Mouse (Mus musculus) mouse trophoblast stem cell (cell line): ENCODE measurements around the gene Zfhx2.

Experiments used
- in situ Hi-C, 2 experiments: fragments of 300-500 bp; cut with MseI, MboI; formaldehyde crosslinking; loops; 2 replicates in 1 of 2; 3 replicates in 1 of 2; pipeline ENCODE4 v1.15.1; 2025

Gene Zfhx2

DNA sequence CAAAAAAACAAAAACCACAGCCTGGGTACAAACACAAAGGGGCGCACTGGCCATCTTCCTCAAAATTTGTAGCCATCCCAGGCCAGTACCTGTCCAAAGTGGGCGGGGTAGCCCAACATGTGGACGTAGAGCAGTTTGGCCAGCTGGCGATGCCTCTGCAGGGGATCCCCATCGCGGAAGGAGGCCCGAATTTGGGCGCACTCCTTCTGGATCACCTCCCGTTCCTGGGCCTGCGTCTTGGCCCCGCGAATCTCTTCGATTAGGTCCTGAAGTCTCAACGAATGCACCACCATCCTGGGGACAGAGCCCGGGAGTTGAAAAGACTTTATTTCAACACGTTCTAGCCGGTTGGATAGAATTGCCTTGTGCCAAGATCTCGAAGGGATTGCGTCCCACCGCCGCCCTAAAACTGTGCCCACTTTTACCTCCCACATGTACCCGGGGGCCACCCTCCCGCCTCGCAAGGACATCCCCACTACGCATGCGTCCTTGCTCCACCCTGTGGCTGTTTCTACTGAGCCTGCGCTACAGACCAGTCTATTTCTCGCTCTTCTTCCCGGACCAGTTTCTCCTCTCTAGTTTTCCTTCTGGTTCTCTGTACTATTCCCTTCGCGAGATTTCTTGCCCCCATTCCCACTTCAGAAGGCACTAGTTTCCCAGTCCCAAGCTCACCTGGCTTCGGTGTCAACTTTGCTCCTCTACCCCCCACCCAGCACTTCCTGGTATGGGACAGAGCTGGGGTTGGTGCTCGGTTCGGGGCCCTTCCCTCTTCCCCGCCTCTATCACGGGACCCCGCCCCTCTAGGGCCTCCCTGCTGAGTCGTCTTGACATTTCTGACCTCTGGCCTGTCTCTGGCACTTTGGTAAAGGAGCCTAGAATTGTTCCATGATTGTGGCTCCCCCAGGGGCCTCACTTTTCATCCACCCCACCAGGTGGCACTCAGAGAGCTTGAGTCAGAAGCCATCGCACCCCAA, 14.0 kb upstream of the Zfhx2 start, which contains the start of gene Ap1g2:
TSS of gene Ap1g2 (minus strand) at position 758 of the 974 bp plus-strand sequence.
- in situ Hi-C loops: no loop called here

DNA sequence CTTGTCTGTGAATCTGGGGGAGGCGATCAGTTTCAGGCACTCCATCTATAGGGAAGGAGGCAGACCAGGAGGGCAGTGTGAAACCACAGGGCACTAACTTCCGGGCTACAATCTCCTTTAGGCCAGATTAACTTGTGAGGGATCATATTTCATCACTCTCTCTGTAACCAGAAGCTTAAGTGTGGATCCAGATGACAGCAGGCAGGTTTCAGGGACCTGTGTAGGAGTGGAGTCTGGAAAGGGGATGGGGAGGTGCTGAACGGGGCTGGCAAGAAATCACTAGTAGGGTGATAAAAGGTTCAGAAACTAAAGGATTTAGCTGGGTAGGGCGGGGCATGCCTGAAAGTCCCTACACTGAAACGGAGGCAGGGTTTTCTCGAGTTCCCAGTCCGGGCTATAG, 13.3 kb upstream of the Zfhx2 start:
- in situ Hi-C loops: no loop called here

DNA sequence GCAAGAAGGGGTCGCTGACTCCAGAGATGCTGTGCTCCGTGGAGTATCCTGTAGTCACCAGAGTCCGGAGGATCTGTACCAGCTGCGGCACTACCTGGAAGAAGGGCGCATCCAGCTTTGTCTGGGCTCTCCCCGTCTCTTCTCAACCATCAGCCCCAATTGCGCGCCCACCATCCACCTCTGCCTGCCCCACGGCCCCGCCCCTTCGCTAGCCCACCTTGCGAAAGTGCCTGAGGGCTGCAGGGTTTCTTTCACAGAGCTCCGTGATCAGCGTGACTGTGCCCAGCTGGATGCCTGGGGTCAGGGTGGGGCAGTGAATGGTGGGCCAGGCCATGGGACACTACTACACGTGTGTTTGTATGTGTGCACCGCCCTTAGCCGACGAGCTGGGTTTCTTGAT, 12.2 kb upstream of the Zfhx2 start:
- in situ Hi-C loops: no loop called here

DNA sequence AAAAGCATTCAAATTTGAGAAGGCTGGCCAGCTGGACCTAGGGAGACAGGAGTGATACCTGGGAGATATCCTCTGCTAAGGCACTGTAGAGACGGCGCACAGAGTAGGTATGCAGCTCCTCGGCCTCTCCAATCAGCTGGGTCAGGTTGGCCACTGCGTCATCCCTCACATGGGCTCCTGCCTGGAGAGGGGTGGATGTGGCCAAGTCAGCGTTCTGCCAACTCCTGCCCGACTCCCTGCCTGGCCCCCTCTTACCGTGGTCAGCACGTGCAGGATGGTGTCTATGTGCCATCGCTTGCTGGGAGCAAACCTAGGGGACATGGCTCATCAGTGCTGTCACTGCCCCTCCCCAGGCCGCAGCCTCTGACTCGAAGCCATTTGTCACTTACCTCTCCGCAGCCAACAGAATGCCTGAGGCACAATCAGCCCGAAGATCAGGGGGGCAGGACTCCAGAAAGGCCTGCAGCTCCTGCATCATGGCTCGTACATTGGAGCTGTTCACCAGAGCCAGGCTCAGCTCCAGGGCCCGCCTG, 10.2 kb upstream of the Zfhx2 start:
- in situ Hi-C loops: no loop called here

DNA sequence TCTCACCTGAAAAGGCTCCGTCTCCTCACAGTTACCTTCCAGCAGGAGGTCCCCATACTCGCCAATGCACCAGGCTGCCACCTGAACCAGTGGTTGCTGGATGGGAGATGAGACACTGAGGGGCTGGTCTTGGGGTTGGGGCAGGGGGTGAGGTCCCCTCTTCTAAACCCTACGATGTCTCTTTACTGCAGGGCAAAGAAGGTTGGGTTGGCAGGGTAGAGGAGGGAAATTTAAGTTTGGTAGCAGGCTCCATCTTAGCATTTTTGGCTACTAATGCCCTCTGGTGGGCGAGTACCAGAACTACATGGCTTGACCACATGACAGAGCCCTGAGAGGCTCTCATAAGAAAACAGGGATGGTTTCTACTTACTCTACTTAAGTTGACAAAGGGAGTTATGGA, 9.5 kb upstream of the Zfhx2 start:
- in situ Hi-C loops: no loop called here

DNA sequence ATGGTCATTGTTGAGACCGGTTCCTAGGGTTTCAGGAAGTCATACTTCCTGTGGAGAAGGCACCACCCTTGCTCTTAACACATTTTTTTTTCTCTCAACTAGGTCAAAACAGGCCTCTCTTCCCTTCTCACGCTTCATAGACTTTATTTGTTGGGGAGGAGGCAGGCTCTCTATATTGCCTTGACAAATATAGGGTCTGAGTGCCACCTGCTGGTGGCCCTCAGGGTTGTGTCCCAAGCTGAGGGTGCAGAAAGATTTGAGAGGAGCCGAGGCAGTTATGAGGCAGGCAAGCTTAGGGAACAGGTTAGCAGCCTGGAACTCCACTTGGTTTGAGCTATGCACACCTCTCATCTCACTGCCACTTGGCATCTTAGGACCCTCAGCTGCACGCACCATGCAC, 5.9 kb upstream of the Zfhx2 start:
- in situ Hi-C loops: no loop called here

DNA sequence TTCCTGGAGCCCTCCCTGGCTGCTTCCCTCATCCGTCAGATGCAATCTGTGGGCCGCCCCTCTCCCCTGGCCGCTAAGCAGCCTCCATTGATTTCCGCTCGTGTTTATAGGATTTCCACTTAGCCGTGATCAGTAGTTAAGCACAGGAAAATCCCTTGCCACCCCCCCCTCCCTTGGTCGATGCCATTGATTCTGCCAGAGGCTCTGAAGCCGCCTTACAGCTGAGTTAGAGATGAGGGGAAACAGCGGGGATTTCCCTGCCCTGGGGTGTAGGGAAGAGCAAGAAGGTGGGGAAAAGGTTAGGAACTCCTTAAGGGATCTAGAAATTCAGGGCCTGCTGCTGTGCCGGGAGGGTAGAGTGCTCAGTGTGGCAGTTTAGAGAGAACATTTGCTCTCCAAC, 5.5 kb upstream of the Zfhx2 start:
- in situ Hi-C loops: no loop called here

DNA sequence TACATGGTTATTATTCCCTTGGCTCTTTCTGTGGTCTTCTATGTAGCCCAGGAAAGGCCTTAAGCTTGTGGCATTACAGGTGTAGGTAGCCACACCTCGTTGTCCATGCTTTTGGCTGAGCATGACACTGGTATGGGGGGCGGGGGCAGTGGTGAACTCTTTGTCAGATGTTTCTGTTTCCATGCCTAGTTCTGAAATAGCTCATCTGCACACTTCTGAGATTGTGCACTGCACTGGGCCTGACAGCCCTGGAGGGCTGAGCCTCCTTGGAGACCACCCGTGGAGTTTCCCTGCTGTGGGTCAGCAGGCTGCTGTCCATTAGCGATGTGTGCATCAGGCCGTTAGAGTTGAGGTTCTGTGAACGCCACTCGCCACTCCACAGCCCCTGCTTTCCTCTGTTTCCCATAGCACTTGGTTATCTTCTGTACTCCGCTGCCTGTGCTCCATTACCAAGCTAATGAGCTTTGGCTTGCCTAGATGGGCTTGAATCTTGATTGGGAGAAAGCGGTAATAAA, 4.5 kb upstream of the Zfhx2 start:
- in situ Hi-C loops: no loop called here

DNA sequence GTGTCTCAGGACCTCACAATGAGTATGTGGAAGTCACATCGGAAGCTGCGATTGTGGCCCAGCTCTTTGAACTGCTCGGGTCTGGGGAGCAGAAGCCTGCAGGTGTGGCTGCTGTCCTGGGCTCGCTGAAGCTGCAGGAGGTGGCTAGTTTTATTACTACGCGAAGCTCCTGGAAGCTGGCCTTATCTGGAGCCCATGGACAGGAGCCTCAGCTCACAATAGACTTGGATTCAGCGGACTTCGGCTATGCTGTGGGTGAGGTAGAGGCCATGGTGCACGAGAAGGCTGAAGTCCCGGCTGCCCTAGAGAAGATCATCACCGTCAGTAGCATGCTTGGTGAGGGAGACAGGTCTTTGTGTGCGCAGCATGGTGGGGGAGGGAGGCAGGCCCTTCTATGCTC, 3.5 kb upstream of the Zfhx2 start:
- in situ Hi-C loops: no loop called here

DNA sequence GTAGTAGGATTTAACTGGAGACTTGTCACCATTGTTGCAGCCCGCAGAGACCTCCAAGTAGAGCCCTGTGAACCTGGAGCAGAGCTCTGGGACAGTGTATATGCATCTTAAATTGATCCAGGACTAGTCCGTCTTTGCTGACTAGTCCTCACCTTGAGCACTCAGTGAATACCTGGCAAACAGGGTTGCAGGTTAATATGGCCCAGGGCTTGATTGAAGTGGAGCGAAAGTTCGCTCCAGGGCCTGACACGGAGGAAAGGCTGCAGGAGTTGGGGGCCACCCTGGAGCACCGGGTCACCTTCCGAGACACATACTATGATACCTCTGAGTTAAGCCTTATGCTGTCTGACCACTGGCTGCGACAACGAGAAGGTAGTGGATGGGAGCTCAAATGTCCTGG, 3.1 kb upstream of the Zfhx2 start:
- in situ Hi-C loops: no loop called here

DNA sequence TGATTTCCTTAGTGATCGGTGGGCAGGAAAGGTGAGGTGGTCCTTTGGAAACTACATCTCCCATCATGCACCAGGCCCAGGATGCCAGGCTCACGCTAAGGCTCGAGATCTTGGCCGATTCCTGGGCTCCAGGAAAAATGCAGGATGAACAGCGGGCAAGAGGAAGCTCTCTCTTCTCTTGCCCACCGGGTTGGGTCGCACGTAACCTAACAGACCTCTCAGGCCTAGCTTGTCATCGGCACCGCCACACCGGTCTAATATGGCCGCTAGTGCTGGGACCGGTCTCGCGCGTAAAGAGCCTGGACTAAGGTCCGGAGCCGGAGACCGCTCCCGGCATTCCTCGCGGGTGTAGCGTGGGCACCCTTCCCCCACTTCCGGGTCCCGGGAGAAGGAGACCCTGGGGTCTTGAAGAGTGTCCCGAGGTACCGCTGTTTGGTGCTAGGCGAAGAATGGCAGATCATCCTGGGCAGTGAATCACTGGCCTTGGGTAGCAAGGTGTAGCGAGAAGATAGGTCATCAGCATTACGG, 2.6 kb upstream of the Zfhx2 start, which contains the start of gene Thtpa:
TSS of gene Thtpa (plus strand) at position 81 of the 528 bp plus-strand sequence.
- in situ Hi-C loops: no loop called here

DNA sequence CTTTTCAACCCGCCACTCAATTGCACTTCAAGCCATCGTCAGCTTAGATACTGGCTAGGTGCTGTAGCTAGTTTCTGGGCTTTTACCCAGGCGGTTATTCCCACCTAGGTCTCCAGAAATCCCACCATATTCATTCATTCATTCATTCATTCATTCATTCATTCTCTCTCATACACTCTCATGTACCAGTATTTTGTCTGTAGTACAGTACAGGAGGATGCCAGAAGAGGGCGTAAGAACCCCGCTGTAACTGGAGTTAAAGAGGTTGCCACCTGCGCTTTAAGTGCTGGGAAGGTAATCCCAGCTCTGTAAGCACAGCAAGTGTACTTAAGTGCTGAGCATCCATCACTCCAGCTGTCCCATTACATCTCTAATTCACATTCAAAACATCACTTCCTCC, 1.8 kb upstream of the Zfhx2 start:
- in situ Hi-C loops: no loop called here

DNA sequence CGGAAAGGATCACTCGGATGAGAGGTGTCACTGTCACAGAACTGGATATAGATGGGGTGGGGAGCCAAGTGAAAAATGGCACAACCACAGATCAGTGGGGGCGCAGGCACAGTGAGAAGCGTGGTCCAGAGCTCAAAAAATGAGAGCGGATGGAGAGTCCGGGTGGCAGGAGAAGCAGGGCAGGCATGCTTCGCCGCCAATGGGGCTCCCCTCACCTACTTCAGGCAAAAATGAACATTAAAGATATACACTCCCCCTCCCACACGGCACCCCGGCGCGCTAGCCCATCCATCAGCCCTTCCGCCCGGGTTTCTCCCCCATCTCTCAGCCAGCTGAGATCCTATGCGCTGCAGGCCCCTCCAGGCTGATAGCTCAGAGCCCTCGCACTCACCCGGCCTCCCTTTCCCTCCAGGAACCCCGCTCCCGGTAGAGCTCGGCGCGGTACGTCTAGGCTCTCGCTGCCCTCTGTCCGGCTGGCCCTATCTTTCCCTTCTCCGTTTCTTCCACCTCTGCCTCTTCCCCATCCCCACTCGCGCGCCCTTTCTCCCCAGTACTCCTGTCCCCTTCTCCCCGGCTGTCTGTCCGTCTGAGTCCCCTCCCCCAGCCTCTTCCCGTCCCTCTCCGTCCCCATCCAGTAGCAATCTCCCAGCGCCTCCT, 787 bp downstream of the Zfhx2 start:
- in situ Hi-C loops: no loop called here

DNA sequence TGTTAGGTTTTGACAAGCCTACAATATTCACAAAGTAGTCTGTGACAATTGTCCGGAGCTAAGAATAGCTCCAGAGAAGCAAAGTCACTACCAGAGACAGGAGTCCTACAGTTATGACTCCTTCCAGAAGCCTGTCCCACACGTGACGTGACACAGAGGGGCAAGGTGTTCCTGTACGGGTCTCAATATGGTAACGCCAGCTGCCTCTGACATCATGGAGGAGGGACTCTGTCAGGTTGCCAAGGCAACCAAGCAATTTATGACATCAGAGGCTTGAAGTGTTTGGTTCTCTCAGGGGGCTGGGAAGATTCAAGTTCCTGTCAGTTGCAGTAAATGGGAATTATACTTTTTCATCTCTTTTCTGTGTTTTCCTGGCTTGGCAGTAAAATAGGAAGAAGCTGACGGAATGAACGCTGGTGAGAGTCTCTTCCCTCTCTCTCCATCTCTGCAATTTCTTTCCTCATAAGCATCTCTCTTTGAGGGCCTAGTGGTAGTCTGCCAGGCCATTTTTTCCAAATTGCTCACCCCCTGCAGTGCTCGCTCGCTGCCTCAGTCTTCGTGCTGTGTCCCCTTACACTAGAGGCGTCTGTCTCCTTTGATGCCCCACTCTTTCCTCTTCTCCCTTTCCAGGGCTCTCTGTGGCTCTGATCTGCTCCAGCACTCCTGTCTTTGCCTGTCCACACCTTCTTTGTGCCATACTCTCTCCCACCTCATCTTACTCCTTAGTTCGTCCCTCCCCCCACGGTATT, 2.8 kb downstream of the Zfhx2 start:
- in situ Hi-C loops: no loop called here

DNA sequence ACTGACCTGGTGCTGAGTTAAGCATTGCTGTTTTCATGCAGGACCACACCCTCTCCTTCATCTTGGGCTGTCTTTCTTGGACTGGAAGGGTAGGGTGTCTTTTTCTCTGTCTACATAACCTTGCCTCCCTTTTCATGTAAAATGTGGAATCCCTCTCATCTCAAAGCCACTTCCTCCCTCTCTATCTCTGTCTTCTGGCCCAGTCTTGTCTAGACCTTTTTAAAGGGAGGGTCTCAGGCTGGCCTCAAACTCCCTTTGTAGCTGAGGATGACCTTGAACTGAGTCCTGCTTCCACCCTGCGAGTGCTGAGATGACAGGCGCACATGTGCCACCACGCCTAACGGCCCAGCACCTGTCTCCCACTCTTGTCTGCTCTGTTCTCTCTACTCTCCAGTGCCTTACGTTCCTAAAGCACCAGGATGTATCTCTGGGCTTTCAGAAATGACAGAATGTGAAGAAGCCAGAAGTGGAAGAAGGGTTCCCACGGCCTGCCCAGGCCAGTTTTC, 6.1 kb downstream of the Zfhx2 start:
- in situ Hi-C loops: no loop called here

DNA sequence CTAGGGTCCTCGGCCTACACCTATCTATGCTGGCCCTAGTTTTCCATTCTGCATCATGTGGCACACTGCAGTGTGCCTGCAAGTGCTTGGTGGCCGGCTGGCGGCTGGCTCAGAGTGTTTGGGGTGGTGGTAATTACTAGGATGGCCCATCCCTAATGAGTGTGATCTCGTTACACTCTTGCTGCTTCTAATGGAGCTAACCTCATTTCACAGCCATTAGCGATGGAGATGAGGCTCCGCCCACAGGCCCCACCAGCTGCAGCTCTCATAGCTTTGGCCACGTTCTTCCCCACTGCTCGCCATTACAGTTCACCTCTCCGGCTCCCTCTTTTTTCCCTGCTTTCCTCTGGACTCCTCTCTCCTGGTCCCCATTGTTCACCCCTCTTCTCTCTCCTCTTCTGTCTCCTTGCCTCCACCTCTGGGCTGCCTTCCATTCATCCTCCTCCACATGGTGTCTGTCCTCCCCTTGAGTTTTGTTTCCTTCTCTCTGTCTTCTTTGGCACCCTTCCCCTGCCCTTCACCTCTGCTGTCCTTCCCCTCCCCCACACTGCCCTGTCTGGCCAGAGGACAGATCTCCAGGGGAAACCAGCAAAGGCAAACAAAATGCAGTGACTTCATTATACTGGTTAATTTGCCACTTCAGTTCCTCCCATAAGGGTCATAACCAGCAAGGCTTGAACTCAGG, 6.7 kb downstream of the Zfhx2 start:
- in situ Hi-C loops: no loop called here

DNA sequence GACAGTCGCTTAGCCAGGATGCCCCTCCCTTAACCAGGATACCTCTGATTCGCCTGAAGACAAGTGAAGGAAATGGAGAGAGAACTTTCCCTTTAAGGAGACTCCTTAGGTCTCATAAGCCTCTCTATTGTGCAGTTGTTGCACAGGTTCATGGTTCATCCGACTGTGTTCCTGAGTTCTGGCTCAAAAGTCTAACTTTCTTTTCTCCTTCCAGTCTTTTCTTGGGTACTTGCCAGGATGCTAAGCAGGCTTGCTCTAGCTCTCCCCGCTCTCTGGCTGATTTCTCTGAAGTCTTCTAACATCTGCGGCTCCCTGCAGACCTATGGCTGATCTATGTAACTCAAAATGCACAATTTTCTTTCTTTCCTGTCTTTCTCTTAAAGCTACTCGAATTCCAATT, 8.6 kb downstream of the Zfhx2 start:
- in situ Hi-C loops: no loop called here

DNA sequence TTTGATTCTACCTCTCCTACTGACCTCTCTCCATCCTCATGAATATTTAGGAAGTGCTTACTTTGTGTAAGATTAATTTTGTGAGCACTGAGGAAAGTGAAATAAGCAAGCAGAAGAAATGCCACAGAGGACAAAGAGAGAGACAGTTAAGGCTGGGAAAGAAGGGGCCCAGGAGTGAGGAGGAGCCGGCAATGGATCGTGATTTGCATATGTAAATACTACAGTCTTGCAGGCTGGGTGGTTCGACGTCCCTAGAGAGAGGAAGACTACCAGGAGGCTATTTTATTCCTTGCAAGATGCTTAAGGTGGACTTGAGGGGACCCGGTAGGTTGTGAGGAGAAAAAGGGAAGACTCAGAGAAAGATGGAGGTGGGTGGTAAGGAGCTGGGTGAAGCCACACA, 11.0 kb downstream of the Zfhx2 start:
- in situ Hi-C loops: no loop called here

DNA sequence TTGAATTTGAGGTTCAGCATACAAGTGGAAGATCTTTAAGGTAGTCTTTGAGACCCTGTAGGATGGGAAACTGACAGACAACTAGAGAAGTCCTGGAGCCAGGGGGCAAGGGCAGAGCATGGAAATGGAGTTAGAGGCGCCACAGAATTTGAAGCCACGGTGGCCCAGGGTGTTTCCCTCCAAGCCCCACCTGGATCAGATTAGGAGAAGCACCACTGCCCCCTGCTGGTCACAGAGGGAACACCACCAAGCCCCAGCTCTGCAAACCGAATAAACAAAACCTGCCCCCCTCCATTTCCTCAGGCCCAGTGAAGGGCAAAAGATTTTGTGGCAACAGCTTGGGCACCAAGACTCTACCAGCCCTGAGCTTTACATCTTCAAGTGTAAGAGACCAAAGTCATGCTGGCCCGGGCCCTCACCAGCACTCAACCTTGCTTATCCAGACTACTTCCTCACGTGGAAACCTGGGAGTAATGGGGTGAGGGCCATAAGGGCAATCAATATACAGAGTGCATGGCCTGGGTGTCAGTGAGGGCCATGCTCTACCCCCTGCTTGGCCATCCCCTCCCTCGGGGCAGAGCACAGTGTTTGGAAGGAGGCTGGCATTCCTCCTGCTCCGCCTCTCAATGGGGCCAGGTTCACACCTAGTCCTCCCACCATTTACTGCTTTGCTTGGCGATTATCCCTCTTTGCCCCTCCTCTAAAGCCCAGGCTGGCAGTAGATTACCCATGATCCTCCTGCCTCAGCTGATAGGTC, 12.7 kb downstream of the Zfhx2 start:
- in situ Hi-C loops: loop anchor here (5.0 kb wide), 1 partner anchor 52 kb away; no protein-coding TSS in a partner anchor
